Mouse (Mus musculus): ENCODE data around the gene Atp6v1g3.

GRCm38 (mm10) chr1:138291463-138291862, 17.9 kb downstream of the Atp6v1g3 start:
- TF ChIP-seq CTCF (IDR thresholded peaks at IDR 0.05; ENCODE audit: low read depth, low read length), result no peak
- TF ChIP-seq POLR2AphosphoS5 (IDR thresholded peaks at IDR 0.05; ENCODE audit: insufficient replicate concordance, low read depth, low read length), result no peak
- no peak for TF ChIP-seq GATA2 (IDR thresholded peaks at IDR 0.05; ENCODE audit: borderline replicate concordance, low read depth, low read length)
